Comparison of ENCODE assay signal across 17 mouse cellular contexts in genomic region chr2:115893113-115893512, GRCm38 (mm10).
"Had no signal": no experiment of that assay in that cellular context is flagged by ENCODE, and none has a peak within 500 bp of the region (broad histone marks: within the 10 kb centered on the region; RNA-seq: fewer than 3 reads in every experiment).

No protein-coding gene starts in this region.

- H3K9ac ChIP-seq: limb, embryonic 15.5 days; liver, embryonic 12.5 days; lung, embryonic 14.5 days; midbrain, embryonic 12.5 days; neural tube, embryonic 13.5 days had no signal

- H3K36me3 ChIP-seq: limb, embryonic 15.5 days; liver, embryonic 12.5 days; midbrain, embryonic 12.5 days; neural tube, embryonic 13.5 days had no signal

- DNase-seq: kidney, postnatal 36 days; layer of hippocampus, adult 9-11 months; layer of hippocampus, postnatal 36 days; lung, embryonic 14.5 days; lung, postnatal 10 days; retina, postnatal 1 day; right cerebral cortex, postnatal 4 days; spleen, adult 18-20 months; thymus, adult 18-20 months; thymus, postnatal 14 days had no signal

- H3K4me1 ChIP-seq: liver, embryonic 12.5 days; megakaryocyte, embryonic 14.5 days had no signal

- H3K9me3 ChIP-seq: limb, embryonic 15.5 days; liver, embryonic 12.5 days; midbrain, embryonic 12.5 days; neural tube, embryonic 13.5 days had no signal

- H3K27ac ChIP-seq: limb, embryonic 15.5 days; liver, embryonic 12.5 days; macrophage; midbrain, embryonic 12.5 days; neural tube, embryonic 13.5 days had no signal

- ATAC-seq: liver, embryonic 12.5 days; midbrain, embryonic 16.5 days had no signal

- H3K4me2 ChIP-seq: limb, embryonic 15.5 days; liver, embryonic 12.5 days; lung, embryonic 14.5 days; midbrain, embryonic 12.5 days; neural tube, embryonic 13.5 days had no signal

- H3K4me3 ChIP-seq: limb, embryonic 15.5 days; liver, embryonic 12.5 days; megakaryocyte, embryonic 14.5 days; midbrain, embryonic 12.5 days; neural tube, embryonic 13.5 days had no signal

- H3K27me3 ChIP-seq: liver, embryonic 12.5 days; megakaryocyte, embryonic 14.5 days; midbrain, embryonic 12.5 days had no signal
